Mouse (Mus musculus): Measurements from ENCODE around the gene Cbx5.

- no peak for TF ChIP-seq CTCF (IDR thresholded peaks at IDR 0.05; ENCODE audit: borderline replicate concordance, insufficient read depth, low read depth, low read length)
- TF ChIP-seq POLR2A (IDR thresholded peaks at IDR 0.05; ENCODE audit: borderline replicate concordance, insufficient read depth, low read length): no peak
Observed at GRCm38 (mm10) chr15:103196835-103197234, 42.8 kb downstream of the Cbx5 start.
